In genomic region chr9:107696845-107697610, GRCm38 (mm10) we compare ENCODE assay signal across 9 mouse cellular contexts. TPM values are rescaled to one million over a fixed set of nuclear protein-coding genes. Genes with fewer than 3 reads are reported as not detected.
DNase-seq lines count a peak whose midpoint lies in the region; ATAC-seq lines count a peak whose summit lies in the region.
"Had no signal": no experiment of that assay in that cellular context is flagged by ENCODE, and none has a peak within 500 bp of the region (broad histone marks: within the 10 kb centered on the region; RNA-seq: fewer than 3 reads in every experiment).

No protein-coding gene starts in this region.

- H3K27me3 ChIP-seq in heart, embryonic 11.5 days (ENCODE audit: control insufficient read depth, insufficient read depth, low read length) = no peaks in the 10 kb centered on the region
- H3K27me3 ChIP-seq in heart, embryonic 12.5 days (replicated peaks) = no peaks in the 10 kb centered on the region
- no peaks in the 10 kb centered on the region for H3K27me3 ChIP-seq in heart, embryonic 13.5 days (replicated peaks)

- 0 out of 2 replicates have a peak overlapping the region, but pooled peaks have one; percentile 12 for H3K27ac ChIP-seq in heart, embryonic 11.5 days (ENCODE audit: low read depth, low read length)
- H3K27ac ChIP-seq in heart, embryonic 12.5 days (ENCODE audit: poor library complexity, severe bottlenecking) = no peak overlapping the region
- H3K27ac ChIP-seq in heart, embryonic 13.5 days (replicated peaks) = 0 out of 2 replicates have a peak overlapping the region, but pooled peaks have one; percentile 1
- H3K27ac ChIP-seq: liver, embryonic 14.5 days had no signal

- H3K4me3 ChIP-seq in heart, embryonic 11.5 days (ENCODE audit: low read depth, low read length) = no peak overlapping the region
- no peak overlapping the region for H3K4me3 ChIP-seq in heart, embryonic 12.5 days
- no peak overlapping the region for H3K4me3 ChIP-seq in heart, embryonic 13.5 days

- H3K36me3 ChIP-seq in heart, embryonic 11.5 days (ENCODE audit: control insufficient read depth, insufficient read depth, low read length) = 0 out of 2 replicates have a peak, but pooled peaks cover 3% of the 10 kb centered on the region
- no peaks in the 10 kb centered on the region for H3K36me3 ChIP-seq in heart, embryonic 12.5 days
- H3K36me3 ChIP-seq in heart, embryonic 13.5 days = peaks cover 5% of the 10 kb centered on the region; the same call in 1 of the 2 replicates

- intact Hi-C loops in left cerebral cortex, postnatal 25 days (cut with DNase I) = no loop called here

- no peak for ATAC-seq in heart, embryonic 11.5 days (replicated peaks; ENCODE audit: insufficient number of reproducible peaks, low FRiP score, low TSS enrichment)
- no peak; the same call in 1 of the 2 replicates for ATAC-seq in heart, embryonic 12.5 days (ENCODE audit: insufficient number of reproducible peaks, low FRiP score)
- ATAC-seq in heart, embryonic 13.5 days (ENCODE audit: extremely low read depth, insufficient number of reproducible peaks, low FRiP score, low TSS enrichment) = no peak

- DNase-seq in kidney, postnatal 14 days = peak; percentile 65
- DNase-seq in retina, embryonic 14.5 days (ENCODE audit: low spot score) = peak; percentile 64
- DNase-seq in thymus, postnatal 4 days = no peak
- DNase-seq in left cerebral cortex, postnatal 25 days (ENCODE audit: low spot score in 2 of 2) = no peak
- no peak for DNase-seq in right cerebral cortex, postnatal 25 days

- WGBS in heart, embryonic 11.5 days (ENCODE audit: insufficient replicate concordance) = 50% methylated on average over 9 of the region's 9 CpGs
- 50% methylated on average over 9 of the region's 9 CpGs for WGBS in heart, embryonic 12.5 days
- 53% methylated on average over 9 of the region's 9 CpGs for WGBS in heart, embryonic 13.5 days

- no peak overlapping the region for H3K4me2 ChIP-seq in heart, embryonic 11.5 days
- H3K4me2 ChIP-seq in heart, embryonic 12.5 days = no peak overlapping the region
- H3K4me2 ChIP-seq in heart, embryonic 13.5 days = no peak overlapping the region

- H3K9me3 ChIP-seq in heart, embryonic 11.5 days (replicated peaks; ENCODE audit: control insufficient read depth, low read length) = no peaks in the 10 kb centered on the region
- no peaks in the 10 kb centered on the region for H3K9me3 ChIP-seq in heart, embryonic 12.5 days (replicated peaks)
- H3K9me3 ChIP-seq in heart, embryonic 13.5 days = no peaks in the 10 kb centered on the region

- peaks cover 46% of the 10 kb centered on the region for H3K4me1 ChIP-seq in heart, embryonic 11.5 days (ENCODE audit: control insufficient read depth, insufficient read depth, low read length)
- peaks cover 83% of the 10 kb centered on the region for H3K4me1 ChIP-seq in heart, embryonic 12.5 days (replicated peaks)
- H3K4me1 ChIP-seq in heart, embryonic 13.5 days = peaks cover 82% of the 10 kb centered on the region

- no peak overlapping the region for H3K9ac ChIP-seq in heart, embryonic 11.5 days (ENCODE audit: low read depth, low read length)
- no peak overlapping the region for H3K9ac ChIP-seq in heart, embryonic 12.5 days
- no peak overlapping the region for H3K9ac ChIP-seq in heart, embryonic 13.5 days
- H3K9ac ChIP-seq: liver, embryonic 14.5 days had no signal

RNA-seq across cellular contexts. Expression of gene Sema3f, which starts 13.2 kb away (rescaled TPM):
- polyA plus RNA-seq in heart, embryonic 11.5 days (2014; fragmentation: Nextera tagmentation; extraction: Ambion mirVana) = 4.6 and 5.8 TPM in 2 replicates
- 8.1 and 8.4 TPM in 2 replicates for polyA plus RNA-seq in heart, embryonic 12.5 days (2016; fragmentation: Nextera tagmentation; extraction: Ambion mirVana)
- 4.5 and 6.3 TPM in 2 replicates for polyA plus RNA-seq in heart, embryonic 13.5 days (2015; fragmentation: Nextera tagmentation; extraction: Ambion mirVana)
- 10 to 100 TPM; 16.6 to 17.8 TPM for total RNA-seq in left cerebral cortex, postnatal 25 days (2021)

RNA-seq across cellular contexts. Expression of gene Gnat1, which starts 17.5 kb away (rescaled TPM):
- 0.42 and 1.2 TPM in 2 replicates for polyA plus RNA-seq in heart, embryonic 11.5 days (2014; fragmentation: Nextera tagmentation; extraction: Ambion mirVana)
- 0.97 and 1.2 TPM in 2 replicates for polyA plus RNA-seq in heart, embryonic 12.5 days (2016; fragmentation: Nextera tagmentation; extraction: Ambion mirVana)
- 0.90 and 1.3 TPM in 2 replicates for polyA plus RNA-seq in heart, embryonic 13.5 days (2015; fragmentation: Nextera tagmentation; extraction: Ambion mirVana)
- total RNA-seq in left cerebral cortex, postnatal 25 days (2021) = under 1 TPM; 0.18 to 0.21 TPM

RNA-seq across cellular contexts. Expression of gene Slc38a3, which starts 27.7 kb away (rescaled TPM):
- 2.8 and 3.3 TPM in 2 replicates for polyA plus RNA-seq in heart, embryonic 11.5 days (2014; fragmentation: Nextera tagmentation; extraction: Ambion mirVana)
- 2.9 and 3.2 TPM in 2 replicates for polyA plus RNA-seq in heart, embryonic 12.5 days (2016; fragmentation: Nextera tagmentation; extraction: Ambion mirVana)
- polyA plus RNA-seq in heart, embryonic 13.5 days (2015; fragmentation: Nextera tagmentation; extraction: Ambion mirVana) = 2.8 and 2.9 TPM in 2 replicates
- 10 to 100 TPM; 69.9 to 81.4 TPM for total RNA-seq in left cerebral cortex, postnatal 25 days (2021)

Comparison
In these comparisons a context has a peak if more than half of its experiments do, and no peak if none do; other contexts are left out.
1. DNase-seq: peak in kidney, postnatal 14 days (single experiment) and retina, embryonic 14.5 days (single experiment); none in thymus, postnatal 4 days (single experiment), left cerebral cortex, postnatal 25 days (0 of 2) and right cerebral cortex, postnatal 25 days (single experiment).